Mouse (Mus musculus) adrenal gland, postnatal 25 days (tissue): Measurements from ENCODE around the gene Sars2. TPM values are rescaled to one million over a fixed set of nuclear protein-coding genes. Genes with fewer than 3 reads are reported as not detected.
A peak's percentile ranks its signal among the peaks of the same experiment; 100 is the strongest.

ENCODE experiments used
- DNase-seq: peaks from one replicate; pipeline ENCODE4 v3.0.0; 2021; ENCODE audit warnings: mixed read lengths
- total RNA-seq: library from RNA; stranded (reverse); gene quantifications from 2 replicates; pipeline ENCODE4 v1.2.3, GENCODE M21; 2021

Gene Sars2
- total RNA-seq, 1 experiment from 2014 or later = 22.3 TPM

GRCm38 (mm10) chr7:28727649-28728340 lies 14.0 kb upstream of the Sars2 start:
- peak; percentile 27 for DNase-seq

GRCm38 (mm10) chr7:28732341-28733142 lies 9.2 kb upstream of the Sars2 start:
- DNase-seq = peak; percentile 84

GRCm38 (mm10) chr7:28733211-28733610 lies 8.6 kb upstream of the Sars2 start:
- no peak for DNase-seq

- no peak for DNase-seq
These were observed 6.1 kb upstream of the Sars2 start for GRCm38 (mm10) chr7:28735701-28736100.

- DNase-seq = no peak
These were observed 2.0 kb upstream of the Sars2 start for GRCm38 (mm10) chr7:28739829-28740228.

GRCm38 (mm10) chr7:28740949-28741348 lies 843 bp upstream of the Sars2 start:
- DNase-seq = no peak

- DNase-seq = no peak
These were observed 454 bp upstream of the Sars2 start for GRCm38 (mm10) chr7:28741368-28741708.

- no peak for DNase-seq
These were observed 8.1 kb downstream of the Sars2 start for GRCm38 (mm10) chr7:28749935-28750334.

- DNase-seq = no peak
These were observed 14.3 kb downstream of the Sars2 start, which contains the start of gene Ccer2 for GRCm38 (mm10) chr7:28756079-28756478. TSS of gene Ccer2 (plus strand) at chr7:28756174.

- no peak for DNase-seq
These were observed 16.8 kb downstream of the Sars2 start for GRCm38 (mm10) chr7:28758623-28759022.

GRCm38 (mm10) chr7:28761907-28762306 lies 20.1 kb downstream of the Sars2 start:
- DNase-seq = no peak

GRCm38 (mm10) chr7:28765211-28765610 lies 23.4 kb downstream of the Sars2 start:
- no peak for DNase-seq

- peak; percentile 90 for DNase-seq
These were observed 24.5 kb downstream of the Sars2 start, which contains the start of gene Sirt2 for GRCm38 (mm10) chr7:28766173-28766879. TSS of gene Sirt2 (plus strand) at chr7:28766735.

- no peak for DNase-seq
These were observed 25.1 kb downstream of the Sars2 start for GRCm38 (mm10) chr7:28766910-28767309.

GRCm38 (mm10) chr7:28767462-28767965 lies 25.7 kb downstream of the Sars2 start, which contains the start of gene Nfkbib:
TSS of gene Nfkbib (minus strand) at chr7:28767512.
- no peak for DNase-seq

- DNase-seq = no peak
These were observed 27.7 kb downstream of the Sars2 start for GRCm38 (mm10) chr7:28769414-28769958.

GRCm38 (mm10) chr7:28770309-28770708 lies 28.5 kb downstream of the Sars2 start:
- DNase-seq = no peak

- DNase-seq = no peak
These were observed 30.1 kb downstream of the Sars2 start for GRCm38 (mm10) chr7:28771867-28772266.

GRCm38 (mm10) chr7:28773163-28773562 lies 31.4 kb downstream of the Sars2 start:
- DNase-seq = no peak

- no peak for DNase-seq
These were observed 32.4 kb downstream of the Sars2 start for GRCm38 (mm10) chr7:28774164-28774563.

GRCm38 (mm10) chr7:28775129-28775528 lies 33.3 kb downstream of the Sars2 start:
- DNase-seq = no peak

GRCm38 (mm10) chr7:28778825-28779224 lies 37.0 kb downstream of the Sars2 start:
- DNase-seq = no peak
